Mouse (Mus musculus) hindbrain, embryonic 15.5 days (tissue): Measurements from ENCODE around the gene Tenm4. TPM values are rescaled to one million over a fixed set of nuclear protein-coding genes. Genes with fewer than 3 reads are reported as not detected.

Experiments used
- ATAC-seq: fragments of 200-750 bp; cut with Nextera tagmentation; 2 replicates; pipeline ENCODE4 v1.8.0; 2017; ENCODE audit warnings: low read depth, moderate number of reproducible peaks, moderate TSS enrichment; ENCODE audit not compliant: low FRiP score
- H3K27ac ChIP-seq: fragments of 300-500 bp; sonication (generic); replicated peaks from 2 replicates; pipeline ENCODE4 v1.5.1; 2015; ENCODE audit warnings: mild to moderate bottlenecking, inconsistent platforms
- H3K27me3 ChIP-seq: fragments of 300-500 bp; sonication (generic); 2 replicates; pipeline ENCODE4 v1.6.1; 2015; ENCODE audit warnings: control low read depth, inconsistent platforms
- H3K36me3 ChIP-seq: fragments of 300-500 bp; sonication (generic); 2 replicates; pipeline ENCODE4 v1.6.1; 2015; ENCODE audit warnings: control low read depth, inconsistent platforms
- H3K4me1 ChIP-seq: fragments of 300-500 bp; sonication (generic); replicated peaks from 2 replicates; pipeline ENCODE4 v1.6.1; 2015; ENCODE audit warnings: control low read depth, inconsistent platforms
- H3K4me2 ChIP-seq: fragments of 300-500 bp; sonication (generic); 2 replicates; pipeline ENCODE4 v1.6.1; 2015; ENCODE audit warnings: moderate library complexity, mild to moderate bottlenecking, inconsistent platforms
- H3K4me3 ChIP-seq: fragments of 300-500 bp; sonication (generic); 2 replicates; pipeline ENCODE4 v1.5.1; 2015; ENCODE audit warnings: mild to moderate bottlenecking, inconsistent platforms
- H3K9ac ChIP-seq: fragments of 300-500 bp; sonication (generic); 2 replicates; pipeline ENCODE4 v1.6.1; 2015; ENCODE audit warnings: inconsistent platforms
- H3K9me3 ChIP-seq: fragments of 300-500 bp; sonication (generic); 2 replicates; pipeline ENCODE4 v1.6.1; 2016; ENCODE audit warnings: control low read depth, inconsistent platforms
- WGBS: fragments of 180-500 bp; shearing (Covaris S2); methylation state at CpG from one replicate; pipeline ENCODE4 v1.1.7; 2015; 5-methylcytosine and 5-hydroxymethylcytosine counted together
- polyA plus RNA-seq: library from polyadenylated mRNA; unstranded; fragments of >200 nt; fragmentation: Nextera tagmentation; extraction: Ambion mirVana; gene quantifications from 2 replicates; pipeline ENCODE4 v1.2.1, GENCODE M21; 2015

Gene Tenm4
- polyA plus RNA-seq, 1 experiment from 2014 or later: 39.0 TPM

GRCm38 (mm10) chr7:96864894-96865722, 694.1 kb downstream of the Tenm4 start:
- Histone ChIP-seq H3K27me3 (no peaks in the 10 kb centered on the region), H3K4me2 (no peak overlapping the region), H3K36me3 (no peaks in the 10 kb centered on the region), H3K4me3 (no peak overlapping the region), H3K9me3 (no peaks in the 10 kb centered on the region), H3K27ac (no peak overlapping the region; the same call in 1 of the 2 replicates), H3K9ac (no peak overlapping the region), H3K4me1 (peaks cover 24% of the 10 kb centered on the region)
- 18% methylated on average over 7 of the region's 7 CpGs for WGBS
- peak; percentile 68 for ATAC-seq

GRCm38 (mm10) chr7:96869079-96869810, 698.2 kb downstream of the Tenm4 start:
- peak overlapping the region; percentile 6; the same call in 1 of the 2 replicates for H3K27ac ChIP-seq
- 61% methylated on average over 16 of the region's 16 CpGs for WGBS
- ATAC-seq: peak; percentile 75

GRCm38 (mm10) chr7:96870473-96870872, 699.4 kb downstream of the Tenm4 start:
- H3K4me2 ChIP-seq: no peak overlapping the region
- peaks cover 18% of the 10 kb centered on the region for H3K4me1 ChIP-seq
- H3K36me3 ChIP-seq: peaks cover 8% of the 10 kb centered on the region; the same call in 1 of the 2 replicates
- peak overlapping the region; percentile 19; the same call in 1 of the 2 replicates for H3K27ac ChIP-seq
- H3K4me3 ChIP-seq: no peak overlapping the region
- WGBS: 71% methylated on average over 8 of the region's 8 CpGs
- H3K27me3 ChIP-seq: no peaks in the 10 kb centered on the region
- H3K9me3 ChIP-seq: no peaks in the 10 kb centered on the region
- ATAC-seq: no peak
- H3K9ac ChIP-seq: no peak overlapping the region

More at GRCm38 (mm10) chr7:96869079-96869810, 698.2 kb downstream of the Tenm4 start:
- Histone ChIP-seq H3K9me3 (no peaks in the 10 kb centered on the region), H3K4me2 (peak overlapping the region; percentile 12; the same call in 1 of the 2 replicates), H3K36me3 (peaks cover 6% of the 10 kb centered on the region; the same call in 1 of the 2 replicates), H3K4me3 (no peak overlapping the region), H3K27me3 (no peaks in the 10 kb centered on the region), H3K4me1 (peaks cover 25% of the 10 kb centered on the region), H3K9ac (no peak overlapping the region)

- peaks cover 15% of the 10 kb centered on the region for H3K4me1 ChIP-seq
- H3K9me3 ChIP-seq: no peaks in the 10 kb centered on the region
- no peaks in the 10 kb centered on the region for H3K27me3 ChIP-seq
- H3K4me2 ChIP-seq: no peak overlapping the region
- H3K27ac ChIP-seq: no peak overlapping the region
- 65% methylated on average over 4 of the region's 4 CpGs for WGBS
- H3K9ac ChIP-seq: no peak overlapping the region
- ATAC-seq: no peak
- H3K36me3 ChIP-seq: peaks cover 8% of the 10 kb centered on the region; the same call in 1 of the 2 replicates
- no peak overlapping the region for H3K4me3 ChIP-seq
Measured at GRCm38 (mm10) chr7:96871031-96871430, 700.0 kb downstream of the Tenm4 start.

- ATAC-seq: no peak
- Histone ChIP-seq H3K4me2 (no peak overlapping the region), H3K4me3 (no peak overlapping the region), H3K36me3 (peaks cover 7% of the 10 kb centered on the region; the same call in 1 of the 2 replicates), H3K27ac (no peak overlapping the region), H3K9ac (no peak overlapping the region), H3K9me3 (no peaks in the 10 kb centered on the region), H3K4me1 (no peaks in the 10 kb centered on the region), H3K27me3 (no peaks in the 10 kb centered on the region)
- WGBS: 86% methylated on average over 7 of the region's 7 CpGs
Measured at GRCm38 (mm10) chr7:96878511-96879276, 707.6 kb downstream of the Tenm4 start.

GRCm38 (mm10) chr7:96879593-96879992, 708.5 kb downstream of the Tenm4 start:
- Histone ChIP-seq H3K27me3 (no peaks in the 10 kb centered on the region), H3K4me1 (no peaks in the 10 kb centered on the region), H3K9ac (no peak overlapping the region), H3K4me2 (no peak overlapping the region), H3K9me3 (no peaks in the 10 kb centered on the region), H3K36me3 (no peaks in the 10 kb centered on the region), H3K4me3 (no peak overlapping the region), H3K27ac (no peak overlapping the region)
- WGBS: 87% methylated on average over 6 of the region's 6 CpGs
- ATAC-seq: no peak

- no peak overlapping the region for H3K27ac ChIP-seq
Measured at GRCm38 (mm10) chr7:96880221-96880944, 709.3 kb downstream of the Tenm4 start.

GRCm38 (mm10) chr7:96883297-96883696, 712.3 kb downstream of the Tenm4 start:
- Histone ChIP-seq H3K27ac (no peak overlapping the region), H3K36me3 (no peaks in the 10 kb centered on the region), H3K4me3 (no peak overlapping the region), H3K4me1 (no peaks in the 10 kb centered on the region), H3K9me3 (no peaks in the 10 kb centered on the region), H3K4me2 (no peak overlapping the region), H3K9ac (no peak overlapping the region), H3K27me3 (no peaks in the 10 kb centered on the region)
- ATAC-seq: no peak
- 94% methylated on average over 3 of the region's 3 CpGs for WGBS

More at GRCm38 (mm10) chr7:96880221-96880944, 709.3 kb downstream of the Tenm4 start:
- no peak for ATAC-seq
- Histone ChIP-seq H3K4me2 (no peak overlapping the region), H3K9ac (no peak overlapping the region), H3K4me1 (no peaks in the 10 kb centered on the region), H3K36me3 (no peaks in the 10 kb centered on the region), H3K9me3 (no peaks in the 10 kb centered on the region), H3K4me3 (no peak overlapping the region), H3K27me3 (no peaks in the 10 kb centered on the region)
- WGBS: 69% methylated on average over 6 of the region's 6 CpGs

GRCm38 (mm10) chr7:96887088-96887654, 716.1 kb downstream of the Tenm4 start:
- H3K36me3 ChIP-seq: no peaks in the 10 kb centered on the region
- no peak overlapping the region for H3K27ac ChIP-seq
- H3K4me2 ChIP-seq: no peak overlapping the region
- no peak overlapping the region for H3K9ac ChIP-seq
- no peak for ATAC-seq
- H3K4me1 ChIP-seq: peaks cover 20% of the 10 kb centered on the region
- WGBS: 53% methylated on average over 18 of the region's 18 CpGs
- H3K4me3 ChIP-seq: no peak overlapping the region
- no peaks in the 10 kb centered on the region for H3K27me3 ChIP-seq
- H3K9me3 ChIP-seq: no peaks in the 10 kb centered on the region

- H3K27ac ChIP-seq: no peak overlapping the region
- H3K9ac ChIP-seq: no peak overlapping the region
- peaks cover 20% of the 10 kb centered on the region for H3K4me1 ChIP-seq
- peaks cover 12% of the 10 kb centered on the region for H3K36me3 ChIP-seq
- H3K4me2 ChIP-seq: no peak overlapping the region
- H3K9me3 ChIP-seq: no peaks in the 10 kb centered on the region
- ATAC-seq: no peak
- no peaks in the 10 kb centered on the region for H3K27me3 ChIP-seq
- WGBS: 81% methylated on average over 18 of the region's 18 CpGs
- no peak overlapping the region for H3K4me3 ChIP-seq
Measured at GRCm38 (mm10) chr7:96889061-96890034, 718.3 kb downstream of the Tenm4 start.
